Mouse (Mus musculus): Measurements from ENCODE around the gene Efna5. TPM values are rescaled to one million over a fixed set of nuclear protein-coding genes. Genes with fewer than 3 reads are reported as not detected.

Gene Efna5
- total RNA-seq, 2 experiments from 2014 or later: not detected

GRCm38 (mm10) chr17:62722962-62723361 is 158.2 kb downstream of the Efna5 start:
- ATAC-seq (replicated peaks; ENCODE audit: low FRiP score, poor library complexity, severe bottlenecking): no peak

DNA sequence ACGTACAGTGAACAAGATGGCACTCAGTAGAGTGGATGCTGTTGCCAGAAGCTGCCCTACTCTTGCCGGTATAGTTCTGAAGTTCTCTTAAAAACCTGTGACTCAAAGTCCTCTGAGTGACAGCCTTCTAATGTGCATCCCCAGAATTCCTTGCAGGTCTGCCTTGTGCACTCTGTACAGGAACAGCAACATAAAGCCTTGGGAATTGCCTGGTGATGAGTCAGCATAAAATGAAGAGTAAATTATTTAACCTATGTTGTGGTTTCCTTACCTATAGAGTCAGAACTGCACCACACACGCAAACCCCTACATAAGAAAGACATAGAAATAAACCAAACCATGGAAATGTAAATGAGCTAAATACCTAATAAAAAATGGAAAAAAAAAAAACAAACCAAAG is 159.5 kb downstream of the Efna5 start:
- ATAC-seq (replicated peaks; ENCODE audit: low FRiP score, poor library complexity, severe bottlenecking): no peak

DNA sequence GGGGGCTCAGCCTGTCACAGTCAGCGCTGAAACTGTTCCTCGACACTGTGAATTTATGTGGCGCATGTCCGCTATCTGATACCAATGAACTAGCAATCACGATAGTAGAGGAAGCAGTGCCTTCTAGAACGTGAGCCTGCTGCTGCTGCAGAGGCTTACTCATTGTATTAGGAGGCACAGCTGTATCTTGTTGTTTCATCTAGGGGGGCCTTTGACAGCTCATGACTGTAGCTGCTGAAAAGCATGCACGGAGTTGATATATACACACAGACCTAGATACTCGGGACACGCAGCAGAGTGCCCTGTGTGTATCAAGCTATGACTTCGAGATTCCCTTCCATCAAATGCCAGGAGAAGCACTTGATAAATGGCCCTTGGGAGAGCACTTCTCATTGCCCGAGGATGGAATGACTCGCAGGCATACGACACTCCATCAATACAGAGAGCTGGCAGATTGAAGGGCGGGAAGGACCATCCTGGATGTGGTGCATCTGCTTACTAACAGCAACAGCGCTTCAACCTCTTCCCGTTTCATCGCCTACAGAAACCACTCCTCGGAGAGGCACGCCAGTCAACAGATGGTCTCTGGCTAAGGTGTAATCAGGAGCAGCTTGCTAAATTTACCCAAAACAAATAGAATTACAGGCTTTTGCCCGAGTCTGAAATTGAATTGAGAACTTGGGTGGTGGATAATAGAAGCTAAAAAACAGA is 160.2 kb downstream of the Efna5 start:
- no peak for ATAC-seq (replicated peaks; ENCODE audit: low FRiP score, poor library complexity, severe bottlenecking)

GRCm38 (mm10) chr17:62717426-62718131 is 163.5 kb downstream of the Efna5 start:
- no peak for ATAC-seq (replicated peaks; ENCODE audit: low FRiP score, poor library complexity, severe bottlenecking)

DNA sequence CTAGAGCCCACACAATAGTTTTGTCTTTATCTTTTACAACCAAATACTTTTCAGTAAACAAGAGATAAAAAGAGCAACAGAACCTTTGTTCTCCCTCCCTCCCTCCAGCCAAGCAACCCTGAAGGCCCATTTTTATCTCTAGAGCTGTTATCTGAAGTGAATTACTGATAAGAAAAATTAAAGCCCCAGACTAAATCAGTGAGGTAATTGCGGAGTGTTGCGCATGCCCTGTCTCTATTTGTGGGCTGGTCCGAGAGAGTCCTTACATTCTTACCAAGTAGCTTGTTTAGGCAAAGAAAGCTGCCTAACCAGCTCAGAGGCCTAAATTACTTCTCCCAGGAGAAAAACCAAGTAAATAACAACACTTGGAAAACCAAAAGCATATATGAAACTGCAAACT is 167.7 kb downstream of the Efna5 start:
- ATAC-seq (replicated peaks; ENCODE audit: low FRiP score, poor library complexity, severe bottlenecking): no peak

- no peak for ATAC-seq (replicated peaks; ENCODE audit: low FRiP score, poor library complexity, severe bottlenecking)
These were observed 174.7 kb downstream of the Efna5 start for GRCm38 (mm10) chr17:62706418-62706817.

DNA sequence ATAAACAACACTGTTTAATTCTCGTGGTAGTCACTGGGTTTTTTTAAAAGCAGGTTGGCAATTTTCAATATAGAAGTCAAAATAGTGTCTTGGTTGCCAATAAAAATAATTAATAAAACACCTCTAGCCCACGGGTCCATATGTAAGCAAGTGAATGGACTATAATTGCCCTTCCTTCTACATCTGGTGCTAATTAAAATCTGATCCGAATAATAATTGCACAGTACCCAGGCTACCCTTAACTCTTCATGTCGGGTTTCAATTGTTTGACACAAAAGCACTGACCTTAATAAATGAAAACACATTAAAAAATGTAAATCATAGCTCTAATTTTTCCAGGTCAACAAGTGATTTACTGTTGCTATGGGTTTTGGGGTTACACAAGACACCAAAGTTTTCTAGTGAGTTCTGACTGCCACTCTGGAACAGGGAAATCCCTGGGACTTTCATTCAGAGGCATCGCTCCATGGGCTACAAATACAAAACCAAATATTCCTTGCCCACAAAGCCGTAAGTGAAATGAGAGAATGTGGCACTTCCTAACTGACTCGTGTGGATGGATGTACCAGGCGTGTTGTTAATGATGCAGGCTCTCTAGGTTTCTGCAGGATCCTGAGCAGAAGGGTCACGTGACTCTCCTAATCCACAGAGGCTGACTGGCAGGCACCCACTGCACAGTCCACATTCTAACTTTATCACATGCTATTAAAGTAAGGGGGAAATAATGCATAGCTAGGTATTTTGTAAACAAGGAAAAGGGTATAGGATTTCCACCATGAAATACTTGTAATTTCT is 178.9 kb downstream of the Efna5 start:
- no peak for ATAC-seq (replicated peaks; ENCODE audit: low FRiP score, poor library complexity, severe bottlenecking)

DNA sequence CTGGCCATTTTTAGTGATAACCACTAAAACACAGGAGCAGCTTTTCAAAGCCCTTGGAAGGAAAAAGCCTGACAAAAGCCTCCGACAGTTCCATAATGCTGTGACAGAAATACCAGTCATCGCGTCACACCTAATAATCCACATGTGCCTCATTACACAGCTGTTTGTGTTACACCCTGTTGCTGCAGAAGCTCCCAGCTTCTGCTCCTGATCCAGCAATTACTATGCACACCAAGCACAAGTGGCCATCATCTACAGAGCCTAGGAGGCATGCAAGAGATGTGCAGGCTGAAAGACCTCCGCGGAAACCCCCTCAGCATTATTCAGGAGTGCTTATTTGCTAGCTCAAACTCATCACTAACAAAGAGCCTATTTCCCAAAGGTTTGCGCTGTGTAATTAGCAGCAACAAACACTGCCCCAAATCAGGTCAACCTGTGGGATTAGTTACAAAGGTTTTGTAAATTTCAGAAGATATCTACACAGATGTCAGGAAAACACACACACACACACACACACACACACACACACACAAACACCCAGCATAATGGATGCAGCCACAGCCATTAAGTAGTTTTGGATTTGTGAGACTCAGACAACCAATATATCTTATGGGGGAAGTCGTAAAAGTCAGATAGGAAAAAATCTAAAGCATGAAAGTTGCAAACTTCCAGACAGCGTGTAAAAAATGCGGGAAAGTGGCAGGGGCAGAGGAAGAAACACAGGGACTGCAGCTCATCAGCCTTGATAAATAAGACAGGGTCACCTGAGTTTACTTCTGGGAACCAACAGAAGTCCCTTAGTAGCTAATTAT is 180.1 kb downstream of the Efna5 start:
- no peak for ATAC-seq (replicated peaks; ENCODE audit: low FRiP score, poor library complexity, severe bottlenecking)

GRCm38 (mm10) chr17:62694958-62695437 is 186.1 kb downstream of the Efna5 start:
- no peak for ATAC-seq (replicated peaks; ENCODE audit: low FRiP score, poor library complexity, severe bottlenecking)

- ATAC-seq (replicated peaks; ENCODE audit: low FRiP score, poor library complexity, severe bottlenecking): no peak
These were observed 188.9 kb downstream of the Efna5 start for GRCm38 (mm10) chr17:62692242-62692641.

DNA sequence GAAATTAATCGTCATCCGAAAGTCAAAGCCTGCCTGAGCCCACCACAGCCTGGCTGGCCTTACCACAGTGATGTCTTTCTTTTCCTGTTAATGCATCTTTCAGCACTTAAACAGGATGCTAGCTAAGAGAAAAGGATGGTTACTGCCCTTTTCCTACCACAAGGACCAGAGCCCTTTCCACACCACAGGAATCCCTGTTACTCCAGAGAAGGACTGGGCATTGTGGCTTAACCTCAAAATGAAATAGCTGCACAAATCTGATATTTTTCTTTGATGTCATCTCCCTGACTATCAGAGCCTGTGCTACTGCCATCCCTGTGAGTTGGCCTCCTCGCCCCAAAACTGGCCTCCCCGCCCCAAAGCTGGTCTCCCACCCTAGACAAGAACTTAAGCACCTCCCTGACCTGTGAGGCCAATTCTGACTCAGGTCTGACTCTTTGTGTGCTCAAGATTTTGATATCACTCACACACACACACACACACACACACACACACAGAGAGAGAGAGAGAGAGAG is 189.9 kb downstream of the Efna5 start:
- ATAC-seq (replicated peaks; ENCODE audit: low FRiP score, poor library complexity, severe bottlenecking): no peak

DNA sequence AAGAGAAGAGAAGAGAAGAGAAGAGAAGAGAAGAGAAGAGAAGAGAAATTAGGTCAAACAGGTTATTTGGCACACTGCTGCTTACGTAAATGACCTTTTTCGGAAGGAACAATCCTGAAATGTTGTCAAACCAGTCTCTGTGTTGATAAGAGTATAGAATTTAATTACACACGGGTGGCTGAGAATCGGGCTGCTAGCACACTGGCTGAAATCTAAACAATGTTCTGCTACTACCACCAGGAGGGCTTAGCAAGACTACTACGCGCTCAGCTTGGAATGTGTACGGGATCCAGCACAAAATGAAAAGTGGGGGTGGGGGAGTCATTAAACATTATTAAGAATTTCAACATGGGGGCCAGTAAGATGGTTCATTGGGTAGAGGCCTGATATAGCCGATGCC is 190.9 kb downstream of the Efna5 start:
- ATAC-seq (replicated peaks; ENCODE audit: low FRiP score, poor library complexity, severe bottlenecking): no peak

GRCm38 (mm10) chr17:62689646-62690045 is 191.5 kb downstream of the Efna5 start:
- ATAC-seq (replicated peaks; ENCODE audit: low FRiP score, poor library complexity, severe bottlenecking): no peak

- no peak for ATAC-seq (replicated peaks; ENCODE audit: low FRiP score, poor library complexity, severe bottlenecking)
These were observed 193.7 kb downstream of the Efna5 start for GRCm38 (mm10) chr17:62687369-62687768.

- ATAC-seq (replicated peaks; ENCODE audit: low FRiP score, poor library complexity, severe bottlenecking): no peak
These were observed 195.9 kb downstream of the Efna5 start for GRCm38 (mm10) chr17:62685181-62685580.

- no peak for ATAC-seq (replicated peaks; ENCODE audit: low FRiP score, poor library complexity, severe bottlenecking)
These were observed 198.0 kb downstream of the Efna5 start for GRCm38 (mm10) chr17:62683142-62683541.

DNA sequence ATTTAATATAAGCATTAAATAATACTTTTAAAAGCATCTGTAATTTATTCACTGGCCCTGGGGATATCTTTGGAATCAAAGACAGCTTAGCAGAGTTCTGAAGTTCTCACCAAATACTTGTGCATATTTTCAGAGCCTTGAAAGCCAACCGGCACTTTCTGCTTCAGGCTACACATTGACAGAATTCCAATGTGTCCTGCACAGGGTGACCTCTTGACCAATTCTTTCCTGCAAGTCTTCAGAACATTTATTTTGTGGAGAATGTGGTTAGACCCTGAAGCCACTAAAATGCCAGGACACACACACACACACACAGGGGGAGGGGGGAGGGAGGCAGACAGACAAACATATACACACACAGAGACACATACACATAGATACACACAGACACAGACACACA is 199.4 kb downstream of the Efna5 start:
- ATAC-seq (replicated peaks; ENCODE audit: low FRiP score, poor library complexity, severe bottlenecking): no peak

DNA sequence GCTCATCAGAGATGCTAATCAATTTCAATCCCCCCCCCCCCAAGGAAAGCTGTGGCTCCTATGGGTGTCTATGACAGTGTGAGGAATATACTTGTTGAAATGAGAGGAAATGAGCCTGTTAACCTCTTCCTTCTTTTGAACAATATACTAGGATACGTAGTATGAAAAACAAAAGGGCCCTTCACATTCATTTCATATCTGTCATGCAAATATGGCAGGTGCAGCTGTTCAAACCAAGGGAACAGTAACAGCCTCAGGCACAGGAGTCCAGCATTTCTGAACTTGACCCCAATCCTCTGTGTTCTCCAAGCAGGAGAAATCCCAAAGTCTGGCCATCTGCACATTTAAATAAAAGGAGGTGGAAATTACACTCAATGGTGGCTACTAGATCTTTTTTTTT is 200.4 kb downstream of the Efna5 start:
- ATAC-seq (replicated peaks; ENCODE audit: low FRiP score, poor library complexity, severe bottlenecking): no peak

GRCm38 (mm10) chr17:62676832-62677231 is 204.3 kb downstream of the Efna5 start:
- no peak for ATAC-seq (replicated peaks; ENCODE audit: low FRiP score, poor library complexity, severe bottlenecking)

GRCm38 (mm10) chr17:62676409-62676808 is 204.7 kb downstream of the Efna5 start:
- ATAC-seq (replicated peaks; ENCODE audit: low FRiP score, poor library complexity, severe bottlenecking): no peak
